Mouse (Mus musculus) neural tube, embryonic 15.5 days (tissue): ENCODE data around the gene Uqcr11. TPM values are rescaled to one million over a fixed set of nuclear protein-coding genes. Genes with fewer than 3 reads are reported as not detected.

Experiments
- ATAC-seq: fragments of 200-750 bp; cut with Nextera tagmentation; 2 replicates; pipeline ENCODE4 v1.8.0; 2017; ENCODE audit warnings: mild to moderate bottlenecking, moderate TSS enrichment, moderate library complexity; ENCODE audit not compliant: low FRiP score
- H3K27ac ChIP-seq: fragments of 300-500 bp; sonication (generic); replicated peaks from 2 replicates; pipeline ENCODE4 v1.5.1; 2015; ENCODE audit warnings: mild to moderate bottlenecking, inconsistent platforms
- H3K27me3 ChIP-seq: fragments of 300-500 bp; sonication (generic); replicated peaks from 2 replicates; pipeline ENCODE4 v1.6.1; 2015; ENCODE audit warnings: inconsistent platforms
- H3K36me3 ChIP-seq: fragments of 300-500 bp; sonication (generic); 2 replicates; pipeline ENCODE4 v1.6.1; 2015; ENCODE audit warnings: inconsistent platforms
- H3K4me1 ChIP-seq: fragments of 300-500 bp; sonication (generic); 2 replicates; pipeline ENCODE4 v1.6.1; 2015; ENCODE audit warnings: inconsistent platforms
- H3K4me2 ChIP-seq: fragments of 300-500 bp; sonication (generic); 2 replicates; pipeline ENCODE4 v1.6.1; 2015; ENCODE audit warnings: inconsistent platforms, mild to moderate bottlenecking, moderate library complexity
- H3K4me3 ChIP-seq: fragments of 300-500 bp; sonication (generic); replicated peaks from 2 replicates; pipeline ENCODE4 v1.5.1; 2015; ENCODE audit warnings: mild to moderate bottlenecking, inconsistent platforms
- H3K9ac ChIP-seq: fragments of 300-500 bp; sonication (generic); replicated peaks from 2 replicates; pipeline ENCODE4 v1.6.1; 2015; ENCODE audit warnings: mild to moderate bottlenecking, inconsistent platforms
- H3K9me3 ChIP-seq: fragments of 300-500 bp; sonication (generic); replicated peaks from 2 replicates; pipeline ENCODE4 v1.6.1; 2016; ENCODE audit warnings: inconsistent platforms
- WGBS: fragments of 180-500 bp; shearing (Covaris S2); methylation state at CpG from one replicate; pipeline ENCODE4 v1.1.7; 2015; ENCODE audit warnings: mixed read lengths; 5-methylcytosine and 5-hydroxymethylcytosine counted together
- polyA plus RNA-seq: library from polyadenylated mRNA; unstranded; fragments of >200 nt; fragmentation: Nextera tagmentation; extraction: Ambion mirVana; gene quantifications from 2 replicates; pipeline ENCODE4 v1.2.1, GENCODE M21; 2015

Gene Uqcr11
- polyA plus RNA-seq, 1 experiment from 2014 or later: 790 TPM

GRCm38 (mm10) chr10:80440031-80440430 is 33.4 kb upstream of the Uqcr11 start:
- Histone ChIP-seq H3K36me3 (no peaks in the 10 kb centered on the region), H3K4me3 (no peak overlapping the region), H3K4me1 (peaks cover 7% of the 10 kb centered on the region; the same call in 1 of the 2 replicates), H3K9me3 (no peaks in the 10 kb centered on the region), H3K4me2 (no peak overlapping the region), H3K9ac (no peak overlapping the region), H3K27me3 (peaks cover 12% of the 10 kb centered on the region), H3K27ac (no peak overlapping the region)
- ATAC-seq: no peak

GRCm38 (mm10) chr10:80437973-80438372 is 31.3 kb upstream of the Uqcr11 start:
- Histone ChIP-seq H3K9ac (no peak overlapping the region), H3K36me3 (no peaks in the 10 kb centered on the region), H3K4me1 (peaks cover 4% of the 10 kb centered on the region; the same call in 1 of the 2 replicates), H3K27me3 (0 out of 2 replicates have a peak, but pooled peaks cover 4% of the 10 kb centered on the region), H3K9me3 (no peaks in the 10 kb centered on the region), H3K4me3 (no peak overlapping the region), H3K4me2 (no peak overlapping the region), H3K27ac (no peak overlapping the region)
- no peak for ATAC-seq
- WGBS: 77% methylated on average over 4 of the region's 4 CpGs

GRCm38 (mm10) chr10:80436276-80436675 is 29.6 kb upstream of the Uqcr11 start:
- ATAC-seq: no peak
- H3K27me3 ChIP-seq: no peaks in the 10 kb centered on the region
- H3K9me3 ChIP-seq: no peaks in the 10 kb centered on the region
- no peak overlapping the region for H3K4me3 ChIP-seq
- no peak overlapping the region for H3K9ac ChIP-seq
- peaks cover 20% of the 10 kb centered on the region for H3K4me1 ChIP-seq
- no peaks in the 10 kb centered on the region for H3K36me3 ChIP-seq
- WGBS: 12% methylated on average over 9 of the region's 9 CpGs
- H3K4me2 ChIP-seq: no peak overlapping the region
- no peak overlapping the region for H3K27ac ChIP-seq

- H3K9ac ChIP-seq: no peak overlapping the region
- H3K4me3 ChIP-seq: no peak overlapping the region
- H3K27ac ChIP-seq: no peak overlapping the region
- no peak for ATAC-seq
- H3K36me3 ChIP-seq: no peaks in the 10 kb centered on the region
- H3K4me1 ChIP-seq: peaks cover 25% of the 10 kb centered on the region
- H3K27me3 ChIP-seq: no peaks in the 10 kb centered on the region
- no peaks in the 10 kb centered on the region for H3K9me3 ChIP-seq
- no peak overlapping the region for H3K4me2 ChIP-seq
- 44% methylated on average over 7 of the region's 7 CpGs for WGBS
Observed at GRCm38 (mm10) chr10:80435764-80436163, 29.1 kb upstream of the Uqcr11 start.

- peaks cover 5% of the 10 kb centered on the region; the same call in 1 of the 2 replicates for H3K36me3 ChIP-seq
- peaks cover 25% of the 10 kb centered on the region for H3K4me1 ChIP-seq
- H3K27me3 ChIP-seq: no peaks in the 10 kb centered on the region
- no peak overlapping the region for H3K4me2 ChIP-seq
- no peak overlapping the region for H3K4me3 ChIP-seq
- ATAC-seq: no peak
- H3K9me3 ChIP-seq: no peaks in the 10 kb centered on the region
- no peak overlapping the region for H3K27ac ChIP-seq
- H3K9ac ChIP-seq: no peak overlapping the region
- 78% methylated on average over 3 of the region's 3 CpGs for WGBS
Observed at GRCm38 (mm10) chr10:80434823-80435222, 28.2 kb upstream of the Uqcr11 start.

- Histone ChIP-seq H3K4me3 (peak overlapping the region; percentile 95), H3K4me1 (peaks cover 25% of the 10 kb centered on the region), H3K27me3 (no peaks in the 10 kb centered on the region), H3K9me3 (no peaks in the 10 kb centered on the region), H3K4me2 (peak overlapping the region; percentile 20), H3K36me3 (peaks cover 10% of the 10 kb centered on the region), H3K27ac (peak overlapping the region; percentile 98), H3K9ac (no peak overlapping the region)
- ATAC-seq: no peak
- 14% methylated on average over 8 of the region's 8 CpGs for whole genome bisulfite sequencing
Observed at GRCm38 (mm10) chr10:80434233-80434592, 27.6 kb upstream of the Uqcr11 start.

- Histone ChIP-seq H3K4me2 (peak within 1 kb of the TSS; percentile 82), H3K4me3 (peak within 1 kb of the TSS; percentile 95), H3K4me1 (peaks cover 25% of the 10 kb centered on the region), H3K27ac (peak within 1 kb of the TSS; percentile 98), H3K9me3 (no peaks in the 10 kb centered on the region), H3K36me3 (peaks cover 15% of the 10 kb centered on the region), H3K9ac (peak within 1 kb of the TSS; percentile 92), H3K27me3 (no peaks in the 10 kb centered on the region)
- WGBS: under 1% methylated on average over 58 of the region's 61 CpGs
- peak; percentile 94 for ATAC-seq
Observed at GRCm38 (mm10) chr10:80433513-80434232, 27.0 kb upstream of the Uqcr11 start, which contains the start of gene Tcf3. Gene Tcf3 (minus strand): TSS chr10:80433647.

- Histone ChIP-seq H3K4me3 (peak overlapping the region; percentile 95), H3K9me3 (no peaks in the 10 kb centered on the region), H3K9ac (peak overlapping the region; percentile 92), H3K4me2 (peak overlapping the region; percentile 82), H3K27me3 (no peaks in the 10 kb centered on the region), H3K36me3 (peaks cover 21% of the 10 kb centered on the region), H3K27ac (peak overlapping the region; percentile 98), H3K4me1 (peaks cover 25% of the 10 kb centered on the region)
- peak; percentile 27 for ATAC-seq
- under 1% methylated on average over 60 of the region's 60 CpGs for WGBS
Observed at GRCm38 (mm10) chr10:80432936-80433512, 26.4 kb upstream of the Uqcr11 start.

GRCm38 (mm10) chr10:80432387-80432785 is 25.8 kb upstream of the Uqcr11 start:
- Histone ChIP-seq H3K27ac (peak overlapping the region; percentile 98; the same call in 1 of the 2 replicates), H3K27me3 (no peaks in the 10 kb centered on the region), H3K4me2 (peak overlapping the region; percentile 82), H3K9ac (peak overlapping the region; percentile 92), H3K4me1 (peaks cover 25% of the 10 kb centered on the region), H3K9me3 (no peaks in the 10 kb centered on the region), H3K36me3 (peaks cover 26% of the 10 kb centered on the region), H3K4me3 (peak overlapping the region; percentile 95)
- ATAC-seq: no peak
- 1% methylated on average over 4 of the region's 4 CpGs for WGBS

- no peak for ATAC-seq
- 14% methylated on average over 16 of the region's 16 CpGs for whole genome bisulfite sequencing
- H3K4me3 ChIP-seq: peak overlapping the region; percentile 95
- H3K9ac ChIP-seq: peak overlapping the region; percentile 92
- H3K27ac ChIP-seq: peak overlapping the region; percentile 37
- no peaks in the 10 kb centered on the region for H3K27me3 ChIP-seq
- peaks cover 25% of the 10 kb centered on the region for H3K4me1 ChIP-seq
- peaks cover 32% of the 10 kb centered on the region for H3K36me3 ChIP-seq
- H3K9me3 ChIP-seq: no peaks in the 10 kb centered on the region
- H3K4me2 ChIP-seq: peak overlapping the region; percentile 82
Observed at GRCm38 (mm10) chr10:80431570-80432386, 25.1 kb upstream of the Uqcr11 start.

GRCm38 (mm10) chr10:80430375-80430980 is 23.8 kb upstream of the Uqcr11 start:
- peaks cover 45% of the 10 kb centered on the region for H3K36me3 ChIP-seq
- 76% methylated on average over 7 of the region's 8 CpGs for WGBS
- no peaks in the 10 kb centered on the region for H3K27me3 ChIP-seq

More at GRCm38 (mm10) chr10:80430375-80430980, 23.8 kb upstream of the Uqcr11 start:
- no peak overlapping the region for H3K9ac ChIP-seq
- H3K4me1 ChIP-seq: peaks cover 21% of the 10 kb centered on the region
- no peak for ATAC-seq
- no peaks in the 10 kb centered on the region for H3K9me3 ChIP-seq
- H3K4me2 ChIP-seq: no peak overlapping the region
- no peak overlapping the region for H3K4me3 ChIP-seq
- H3K27ac ChIP-seq: no peak overlapping the region
